Mouse (Mus musculus) ES-CJ7 (cell line): ENCODE measurements around the gene Pecr.
A peak's percentile ranks its signal among the peaks of the same experiment; 100 is the strongest.
"Not testable (repeated sequence)": the region's sequence is repeated elsewhere in the genome, so short reads cannot be mapped to it uniquely, and the experiment has no call there.

Experiments
- DNase-seq: peaks from one replicate; pipeline ENCODE4 v3.0.0; 2011; ENCODE audit warnings: low read depth, low spot score

The Pecr gene

DNA sequence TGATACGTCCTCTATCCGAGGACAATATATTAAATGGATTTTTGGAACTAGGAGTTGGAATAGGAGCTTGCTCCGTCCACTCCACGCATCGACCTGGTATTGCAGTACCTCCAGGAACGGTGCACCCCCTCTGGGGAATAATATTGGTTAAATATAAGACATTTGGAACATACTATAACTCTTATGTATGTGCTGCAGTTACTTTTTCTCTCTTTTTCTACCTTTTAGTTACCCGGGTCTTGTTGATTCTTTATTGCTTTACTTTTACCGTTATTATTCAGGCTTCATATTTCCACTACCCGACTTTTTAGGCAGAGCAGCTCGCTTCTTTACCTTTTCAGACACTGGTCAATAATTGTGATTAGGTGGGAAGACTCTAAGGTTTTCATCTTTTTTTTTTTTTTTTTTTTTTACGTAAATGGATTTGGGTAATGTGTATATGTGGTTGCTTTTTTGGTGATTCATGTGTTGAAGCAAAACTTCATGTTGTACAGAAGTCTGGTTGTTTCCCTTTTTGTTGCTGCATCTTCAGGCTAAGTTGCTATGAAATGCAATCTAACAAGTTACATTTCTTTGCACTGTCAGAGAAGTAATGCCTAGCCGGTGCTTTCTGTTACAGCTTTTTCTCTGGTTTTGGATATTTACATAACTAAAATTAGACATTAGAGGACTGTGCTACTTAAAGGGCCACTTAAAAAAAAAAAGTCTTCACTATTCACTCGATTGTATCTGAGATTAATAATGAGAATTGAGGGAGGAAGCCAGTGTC, 46.9 kb downstream of the Pecr start:
- DNase-seq: peak; percentile 74

- DNase-seq: peak; percentile 98
Measured at GRCm38 (mm10) chr1:72236363-72237006, 47.6 kb downstream of the Pecr start.

GRCm38 (mm10) chr1:72232592-72232991, 51.5 kb downstream of the Pecr start:
- DNase-seq: not testable (repeated sequence)

DNA sequence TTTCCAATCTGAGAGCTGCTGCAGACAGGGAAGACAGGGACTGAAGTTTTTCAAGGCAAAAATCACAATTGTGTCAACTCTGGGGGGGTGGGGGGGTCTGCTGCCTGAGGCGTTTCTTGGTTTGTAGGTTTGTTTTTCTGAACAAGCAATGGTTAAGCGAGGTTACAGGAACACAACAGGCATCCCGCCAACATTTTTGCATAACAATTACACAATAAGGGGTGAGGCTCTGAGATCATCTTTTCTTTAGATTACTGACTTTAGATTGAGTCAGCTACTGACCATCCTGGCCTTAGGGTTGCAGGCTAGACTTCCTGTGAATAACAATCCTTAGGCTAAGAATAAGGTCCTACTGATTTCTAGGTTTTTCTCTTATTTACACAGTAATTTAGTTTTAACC, 55.1 kb downstream of the Pecr start:
- DNase-seq: peak; percentile 99

- DNase-seq: no peak
Measured at GRCm38 (mm10) chr1:72227546-72227945, 56.6 kb downstream of the Pecr start.

GRCm38 (mm10) chr1:72226887-72227481, 57.1 kb downstream of the Pecr start:
- peak; percentile 57 for DNase-seq

GRCm38 (mm10) chr1:72226172-72226886, 57.8 kb downstream of the Pecr start:
- peak; percentile 96 for DNase-seq

DNA sequence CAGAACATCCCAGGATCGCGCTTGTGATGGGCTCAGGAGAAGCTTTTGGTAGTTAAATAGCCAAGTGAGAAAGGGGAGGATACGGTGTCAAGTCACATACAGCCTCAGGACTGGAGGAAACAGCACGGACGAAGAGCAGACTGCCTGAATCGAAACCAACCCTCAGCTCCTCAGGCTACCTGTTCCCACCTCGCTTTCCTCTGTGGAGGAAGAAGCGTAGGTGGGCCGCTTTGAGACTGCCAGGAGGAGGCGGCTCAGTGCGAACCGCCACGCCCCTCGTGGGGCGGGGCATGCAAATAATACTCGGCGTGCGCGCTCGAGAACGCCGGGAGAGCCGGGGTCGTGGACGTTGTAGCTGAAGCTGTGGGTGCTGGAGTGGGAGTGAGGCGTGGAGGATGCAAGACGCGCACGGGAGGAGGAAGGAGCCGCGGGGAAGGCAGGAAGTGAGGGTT, 58.4 kb downstream of the Pecr start:
- DNase-seq: peak; percentile 97

- peak; percentile 53 for DNase-seq
Measured at GRCm38 (mm10) chr1:72225054-72225718, 58.9 kb downstream of the Pecr start.

- peak; percentile 93 for DNase-seq
Measured at GRCm38 (mm10) chr1:72220008-72220407, 64.1 kb downstream of the Pecr start.

DNA sequence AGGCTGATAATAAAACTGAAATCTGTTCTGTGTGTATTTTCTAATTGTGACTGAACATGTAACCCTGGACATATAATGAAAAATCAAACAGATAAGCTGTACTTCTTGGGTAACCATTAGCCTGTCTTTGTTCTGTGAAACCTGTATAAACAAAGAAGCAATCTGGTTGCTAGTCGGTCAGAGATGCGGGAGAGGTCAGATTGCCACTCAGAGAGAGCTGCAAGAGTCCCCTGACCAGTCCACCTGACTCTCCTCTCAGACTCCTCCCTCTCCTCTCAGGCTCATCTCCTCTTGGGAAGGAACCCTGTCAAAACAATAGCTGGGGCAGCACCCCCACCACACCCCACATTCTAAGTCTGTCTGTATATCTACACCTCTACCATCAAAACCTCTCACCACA, 65.0 kb downstream of the Pecr start:
- peak; percentile 32 for DNase-seq

GRCm38 (mm10) chr1:72218626-72219025, 65.5 kb downstream of the Pecr start:
- DNase-seq: no peak

- peak; percentile 86 for DNase-seq
Measured at GRCm38 (mm10) chr1:72216761-72217160, 67.4 kb downstream of the Pecr start.

DNA sequence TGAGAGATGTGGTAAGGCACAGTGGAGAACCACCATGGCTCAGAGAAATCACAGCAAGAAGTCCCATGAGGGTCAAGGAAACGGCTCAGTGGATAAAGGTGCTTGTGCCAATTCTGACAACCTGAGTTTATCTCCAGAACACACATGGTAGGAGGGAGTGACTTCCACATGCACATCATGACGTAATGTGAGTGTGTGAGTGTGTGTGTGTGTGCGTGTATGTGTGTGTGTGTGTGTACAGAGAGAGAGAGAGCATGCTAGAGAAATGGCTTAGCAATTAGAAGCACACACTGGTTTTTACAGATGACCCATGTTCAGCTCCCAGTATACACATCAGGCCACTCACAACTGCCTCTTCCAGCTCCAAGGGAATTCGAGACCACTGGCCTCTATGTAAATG, 68.9 kb downstream of the Pecr start:
- DNase-seq: peak; percentile 31

GRCm38 (mm10) chr1:72214470-72214961, 69.6 kb downstream of the Pecr start:
- DNase-seq: peak; percentile 70

DNA sequence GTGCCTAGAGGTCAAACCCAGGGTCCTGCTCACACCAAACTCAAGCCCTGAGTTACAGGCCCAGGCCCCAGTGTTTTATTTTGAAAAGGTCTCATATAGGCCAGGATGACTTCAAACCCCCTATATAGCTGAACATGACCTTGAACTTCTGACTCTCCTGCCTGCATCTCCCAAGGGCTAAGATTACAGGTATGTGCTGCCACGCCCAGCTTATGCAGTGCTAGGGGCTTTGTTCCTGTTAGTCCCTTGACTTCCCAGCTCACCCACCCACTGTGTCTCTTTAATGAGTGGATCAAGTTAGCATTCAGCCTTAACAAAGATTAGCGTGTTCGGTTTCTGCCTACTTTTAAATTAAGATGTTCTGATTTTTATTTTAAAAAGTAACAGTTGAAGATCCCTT, 70.2 kb downstream of the Pecr start:
- DNase-seq: peak; percentile 98

DNA sequence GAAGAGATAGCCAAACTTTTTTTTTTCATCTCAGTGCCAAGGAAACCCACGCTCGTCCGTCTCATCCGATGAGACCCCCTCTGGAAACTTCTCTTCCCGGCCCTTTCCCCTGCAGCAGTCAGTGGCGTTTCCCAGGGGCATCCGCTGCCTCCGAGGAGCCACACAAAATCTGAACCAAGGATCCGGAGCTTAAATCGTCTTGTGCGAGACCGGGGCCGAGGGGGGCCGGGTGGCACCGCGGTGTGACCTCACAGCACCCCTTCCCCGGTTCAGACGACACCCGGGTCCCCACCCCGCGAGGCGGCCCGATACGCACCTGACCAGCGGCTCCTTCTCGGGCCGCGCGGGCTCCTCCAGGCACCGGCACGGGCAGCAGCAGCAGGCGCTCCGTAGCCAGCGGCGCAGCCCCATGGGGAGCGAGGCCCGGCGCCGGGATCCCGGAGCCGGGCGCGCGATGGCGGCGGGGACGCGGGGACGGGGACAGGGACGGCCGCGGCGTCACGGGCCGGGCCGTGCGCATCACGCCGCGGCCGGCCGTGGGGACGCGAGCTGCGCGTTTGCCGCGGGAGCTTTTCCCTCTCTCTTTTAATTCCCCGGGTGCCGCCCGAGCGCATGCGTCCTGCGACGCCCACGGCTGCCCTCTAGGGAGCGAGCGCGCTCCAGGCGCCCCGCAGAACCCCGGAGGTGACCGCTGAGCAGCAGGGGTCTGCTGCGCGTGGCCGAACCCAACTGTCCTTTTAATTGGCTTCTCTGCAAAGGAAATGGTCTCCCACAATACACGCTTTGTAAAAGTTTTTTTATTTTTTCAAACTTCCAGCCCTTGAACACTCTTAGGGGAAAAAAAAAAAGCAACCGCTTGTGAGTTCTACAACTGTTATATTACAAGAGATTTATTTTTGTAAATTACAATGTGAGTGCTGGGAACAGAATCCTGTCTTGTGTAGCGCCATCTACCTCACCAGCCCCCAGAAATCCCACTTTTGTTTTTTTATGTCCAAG, 72.1 kb downstream of the Pecr start, which contains the start of gene Mreg:
Mreg (minus strand) TSS at position 607 of the 999 bp plus-strand sequence.
- peak; percentile 92 for DNase-seq

GRCm38 (mm10) chr1:72210803-72211679, 73.1 kb downstream of the Pecr start:
- DNase-seq: no peak
